Mouse (Mus musculus) inflammation-experienced regulatory T-cells (primary cell): ENCODE data around the gene Fam213b. TPM values are rescaled to one million over a fixed set of nuclear protein-coding genes. Genes with fewer than 3 reads are reported as not detected.

Experiments
- polyA plus RNA-seq, 2 experiments: library from polyadenylated mRNA; unstranded; fragments of 100-300 nt; shearing (Covaris generic); gene quantifications; one replicate each; pipeline ENCODE4 v1.2.1; 2017

Fam213b gene
- 1 to 10 TPM; 3.5 to 7.4 TPM for polyA plus RNA-seq

DNA sequence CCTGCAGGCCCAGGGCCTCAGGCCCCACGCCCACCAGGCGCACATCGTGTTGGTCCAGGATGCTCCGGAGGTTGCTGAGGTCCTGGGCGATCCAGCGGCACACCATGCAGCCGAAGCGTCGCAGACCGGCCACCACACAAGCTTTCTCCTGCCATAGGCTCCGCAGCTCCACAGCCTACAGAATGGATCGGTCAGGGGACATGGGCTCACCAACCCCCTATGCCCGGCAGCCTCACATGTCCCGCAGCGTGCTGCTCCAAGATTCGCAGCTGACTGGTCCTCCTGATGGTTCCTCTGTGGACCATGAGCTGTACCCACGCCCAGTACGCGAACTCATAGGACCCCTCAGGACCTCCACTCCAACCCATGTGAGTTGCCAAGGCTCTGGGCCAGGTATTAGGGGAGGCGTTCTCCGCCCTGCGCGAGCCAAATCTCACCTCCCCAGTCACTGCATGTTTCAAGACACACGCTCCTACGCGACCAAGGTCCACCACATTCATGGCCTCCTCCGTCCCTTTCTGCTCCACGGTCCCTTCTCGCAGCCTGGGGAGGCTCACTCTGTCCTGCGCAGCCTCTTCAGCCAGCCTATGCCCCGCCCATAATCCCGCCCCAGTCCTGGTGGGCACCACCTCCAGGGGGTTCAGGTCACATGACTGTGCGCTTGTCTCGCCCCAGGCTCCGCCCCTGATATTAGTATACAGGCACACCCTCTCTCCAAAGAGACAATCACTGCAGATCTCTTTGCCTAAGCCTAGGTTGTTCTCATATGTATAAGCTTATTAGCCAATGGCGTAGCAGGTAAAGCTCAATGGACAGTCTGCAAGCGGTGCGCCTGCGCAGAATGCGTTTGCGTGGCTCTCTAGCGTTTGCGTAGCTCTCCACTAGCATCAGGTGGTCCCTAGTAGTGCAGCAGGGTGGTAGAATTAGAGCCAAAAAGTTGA is at the start of gene Fam213b:
TSS of gene Fam213b (minus strand) at position 630 of the 941 bp plus-strand sequence.

DNA sequence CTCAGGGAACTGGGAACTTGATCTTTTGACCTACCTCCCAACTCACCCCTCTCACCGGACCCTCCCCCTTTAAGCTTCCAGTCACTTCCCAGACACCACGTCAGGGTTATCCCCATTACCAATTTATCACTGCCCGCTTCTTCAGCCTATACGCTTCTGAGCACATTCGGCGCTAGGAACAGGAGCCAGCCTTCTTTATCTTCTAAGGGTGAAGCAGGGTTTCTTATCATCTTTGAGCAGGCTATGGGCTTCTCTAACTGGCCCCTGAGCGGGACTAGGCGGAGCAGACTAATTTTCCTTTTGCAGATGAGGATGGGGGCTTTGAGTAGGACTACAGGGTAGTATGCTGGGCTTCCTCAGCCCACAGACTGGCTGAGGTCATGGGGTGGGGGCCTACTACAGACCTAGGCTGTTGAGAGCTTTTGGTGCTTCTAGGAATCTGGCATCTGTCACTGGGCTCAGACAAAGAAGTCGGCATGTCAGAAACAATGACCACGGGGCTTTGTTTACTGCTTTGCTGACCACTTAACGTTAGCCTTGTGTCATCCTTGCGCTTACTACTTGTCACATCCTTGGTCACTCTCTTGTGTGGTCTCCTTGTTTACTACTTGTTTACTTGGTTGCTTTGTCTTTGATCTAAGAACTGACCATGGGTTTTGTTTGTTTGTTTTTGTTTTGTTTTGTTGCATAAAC is 29.6 kb upstream of the Fam213b start, which contains the start of gene Tnfrsf14:
TSS of gene Tnfrsf14 (minus strand) at position 169 of the 693 bp plus-strand sequence.

DNA sequence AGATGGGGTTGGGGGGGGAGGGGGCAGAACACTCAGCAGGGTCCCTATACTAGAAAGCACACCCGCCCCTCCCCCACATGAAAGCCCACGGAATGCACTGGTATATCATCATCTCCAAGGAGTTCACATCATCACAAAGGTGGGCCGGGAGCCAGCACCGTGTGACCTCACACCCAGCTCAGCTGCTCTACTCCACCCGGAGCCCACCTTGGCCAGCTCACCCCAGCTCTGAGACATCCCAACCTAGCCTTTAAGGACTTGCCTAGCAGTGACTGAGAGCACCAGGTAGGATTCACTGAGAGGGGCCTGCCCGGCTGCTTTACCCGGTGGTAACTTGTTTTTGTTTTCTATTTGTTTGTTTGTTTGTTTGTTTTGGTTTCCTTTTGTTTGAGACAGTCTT is 29.5 kb downstream of the Fam213b start, which contains the start of gene Mmel1:
TSS of gene Mmel1 (plus strand) at position 146 of the 400 bp plus-strand sequence.

Other genes starting within 250 kb of the Fam213b start
- gene Actrt2, start 231.3 kb downstream of the Fam213b start, polyA plus RNA-seq, result not detected
- 1 to 10 TPM in 1 of 2 experiments, under 1 TPM in 1; 0.84 to 4.7 TPM for gene Ttc34, start 61.7 kb downstream of the Fam213b start, polyA plus RNA-seq
- under 1 TPM; 0.06 to 0.12 TPM for gene Mmel1, start 29.6 kb downstream of the Fam213b start, polyA plus RNA-seq
- 1 to 10 TPM; 8.8 to 8.9 TPM for gene Tnfrsf14, start 29.4 kb upstream of the Fam213b start, polyA plus RNA-seq
- 1 to 10 TPM; 1.4 to 1.8 TPM for gene Hes5, start 61.8 kb upstream of the Fam213b start, polyA plus RNA-seq
- gene Pank4, start 65.0 kb upstream of the Fam213b start, polyA plus RNA-seq, result 10 to 100 TPM; 54.2 to 78.8 TPM
- gene Plch2, start 157.6 kb upstream of the Fam213b start, polyA plus RNA-seq, result under 1 TPM in 1 of 2 experiments, not detected in 1; 0.27 TPM
- gene Pex10, start 167.9 kb upstream of the Fam213b start, polyA plus RNA-seq, result 10 to 100 TPM; 13.9 to 17.9 TPM
- 100 to 1,000 TPM; 166 to 191 TPM for gene Rer1, start 187.2 kb upstream of the Fam213b start, polyA plus RNA-seq
- gene Morn1, start 187.4 kb upstream of the Fam213b start, polyA plus RNA-seq, result 1 to 10 TPM; 2.8 to 4.7 TPM